Mouse (Mus musculus) stomach, postnatal 0 days (tissue): ENCODE results near the gene Epb41. TPM values are rescaled to one million over a fixed set of nuclear protein-coding genes. Genes with fewer than 3 reads are reported as not detected.

Experiments used
- ATAC-seq: fragments of 200-750 bp; cut with Nextera tagmentation; 2 replicates; pipeline ENCODE4 v1.8.0; 2017; ENCODE audit not compliant: low FRiP score, low TSS enrichment
- DNase-seq: peaks from one replicate; pipeline ENCODE4 v3.0.0-alpha.2; 2016; ENCODE audit warnings: low spot score
- H3K27ac ChIP-seq: fragments of 300-500 bp; sonication (generic); replicated peaks from 2 replicates; pipeline ENCODE4 v1.5.1; 2014; ENCODE audit warnings: mild to moderate bottlenecking, control low read depth
- H3K27me3 ChIP-seq: fragments of 300-500 bp; sonication (generic); 2 replicates; pipeline ENCODE4 v1.6.1; 2014; ENCODE audit warnings: low read length; ENCODE audit not compliant: control insufficient read depth, insufficient read depth
- H3K36me3 ChIP-seq: fragments of 300-500 bp; sonication (generic); 2 replicates; pipeline ENCODE4 v1.6.1; 2014; ENCODE audit warnings: low read length, mixed read lengths; ENCODE audit not compliant: control insufficient read depth, insufficient read depth
- H3K4me1 ChIP-seq: fragments of 300-500 bp; sonication (generic); replicated peaks from 2 replicates; pipeline ENCODE4 v1.6.1; 2014; ENCODE audit warnings: antibody characterized with exemption; ENCODE audit not compliant: control insufficient read depth, insufficient read depth
- H3K4me2 ChIP-seq: fragments of 300-500 bp; sonication (generic); replicated peaks from 2 replicates; pipeline ENCODE4 v1.6.1; 2014; ENCODE audit warnings: low read depth, mild to moderate bottlenecking, control low read depth, moderate library complexity
- H3K4me3 ChIP-seq: fragments of 300-500 bp; sonication (generic); 2 replicates; pipeline ENCODE4 v1.5.1; 2014; ENCODE audit warnings: low read depth, low read length, control low read depth
- H3K9ac ChIP-seq: fragments of 300-500 bp; sonication (generic); 2 replicates; pipeline ENCODE4 v1.6.1; 2014; ENCODE audit warnings: mild to moderate bottlenecking, low read length, control low read depth, mixed read lengths
- H3K9me3 ChIP-seq: fragments of 300-500 bp; sonication (generic); 2 replicates; pipeline ENCODE4 v1.6.1; 2016; ENCODE audit warnings: low read length; ENCODE audit not compliant: control insufficient read depth
- CTCF ChIP-seq: IDR thresholded peaks from 2 replicates; pipeline ENCODE4 v1.5.1; 2016; ENCODE audit warnings: antibody characterized with exemption, low read depth, mild to moderate bottlenecking, moderate library complexity
- EP300 ChIP-seq: optimal IDR thresholded peaks from 2 replicates; pipeline ENCODE3; 2016; ENCODE audit warnings: antibody characterized with exemption
- WGBS: fragments of 180-500 bp; shearing (Covaris S2); extraction: QIAGEN DNeasy Blood & Tissue Kit; methylation state at CpG from one replicate; pipeline ENCODE4 v1.1.7; 2014; 5-methylcytosine and 5-hydroxymethylcytosine counted together
- microRNA-seq: library from miRNA; unstranded; fragments of <30 nt; microRNA quantifications from one replicate; pipeline ENCODE4, GENCODE M21; 2016
- polyA plus RNA-seq: library from polyadenylated mRNA; unstranded; fragments of >200 nt; fragmentation: Nextera tagmentation; extraction: Ambion mirVana; gene quantifications from 2 replicates; pipeline ENCODE4 v1.2.1, GENCODE M21; 2015

Gene Epb41
- polyA plus RNA-seq, 1 experiment from 2014 or later: 24.3 TPM

DNA sequence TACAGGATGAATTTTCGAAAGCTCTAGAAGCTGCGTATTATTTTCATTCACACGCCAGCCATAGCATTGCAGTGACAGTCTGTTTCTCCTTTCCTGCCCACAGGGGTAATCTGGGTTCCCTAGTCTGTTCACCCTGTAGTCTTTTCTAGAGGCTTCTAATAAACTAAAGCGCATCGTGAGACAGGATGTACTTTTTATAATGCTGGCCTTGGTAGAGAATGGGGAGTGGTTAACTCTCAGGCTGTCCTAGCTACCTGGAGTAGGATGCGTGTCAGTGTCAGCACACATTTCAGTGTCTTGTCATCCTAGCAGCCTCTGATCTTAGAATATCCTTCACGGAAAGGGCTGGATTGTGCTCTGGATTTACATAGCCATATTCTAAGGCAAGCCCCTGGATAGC is 193.8 kb downstream of the Epb41 start:
- ATAC-seq: no peak
- Histone ChIP-seq H3K9me3 (no peaks in the 10 kb centered on the region), H3K36me3 (no peaks in the 10 kb centered on the region), H3K9ac (no peak overlapping the region), H3K27ac (no peak overlapping the region), H3K27me3 (no peaks in the 10 kb centered on the region), H3K4me2 (no peak overlapping the region), H3K4me3 (no peak overlapping the region), H3K4me1 (peaks cover 2% of the 10 kb centered on the region)
- 74% methylated on average over 7 of the region's 7 CpGs for WGBS
- no peak for DNase-seq
- TF ChIP-seq CTCF (no peak), EP300 (no peak)

DNA sequence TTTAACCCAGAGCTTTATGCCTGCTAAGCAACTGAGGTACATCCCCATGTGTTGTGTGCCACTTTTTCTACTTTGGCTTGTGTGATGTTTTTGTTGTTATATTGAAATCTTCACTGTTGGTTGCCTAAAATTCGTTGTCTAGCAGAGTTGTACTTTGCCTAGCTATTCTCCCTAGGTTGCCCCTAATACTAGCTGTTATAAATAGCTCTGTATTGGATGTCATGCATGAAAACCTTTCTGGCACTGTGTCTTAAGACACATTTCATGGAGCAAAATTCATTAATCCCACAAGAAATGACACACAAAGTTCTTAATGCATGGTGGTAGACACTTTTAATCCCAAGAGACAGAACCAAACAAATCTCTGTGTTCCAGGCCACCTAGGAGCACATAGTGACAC is 195.4 kb downstream of the Epb41 start:
- Histone ChIP-seq H3K36me3 (no peaks in the 10 kb centered on the region), H3K4me2 (no peak overlapping the region), H3K9ac (no peak overlapping the region), H3K4me1 (peaks cover 2% of the 10 kb centered on the region), H3K9me3 (no peaks in the 10 kb centered on the region), H3K27ac (no peak overlapping the region), H3K4me3 (no peak overlapping the region), H3K27me3 (no peaks in the 10 kb centered on the region)
- no peak for ATAC-seq
- DNase-seq: no peak
- TF ChIP-seq EP300: no peak
- no peak for TF ChIP-seq CTCF
- 69% methylated on average over 1 of the region's 1 CpGs for WGBS

GRCm38 (mm10) chr4:131876836-131877235 is 198.3 kb downstream of the Epb41 start:
- 50% methylated on average over 2 of the region's 2 CpGs for WGBS
- H3K4me2 ChIP-seq: no peak overlapping the region
- H3K9me3 ChIP-seq: no peaks in the 10 kb centered on the region
- no peak overlapping the region for H3K4me3 ChIP-seq
- H3K27ac ChIP-seq: no peak overlapping the region
- H3K9ac ChIP-seq: no peak overlapping the region
- H3K4me1 ChIP-seq: peaks cover 4% of the 10 kb centered on the region; the same call in 1 of the 2 replicates
- DNase-seq: no peak
- ATAC-seq: no peak
- H3K36me3 ChIP-seq: no peaks in the 10 kb centered on the region
- TF ChIP-seq EP300: no peak
- no peak for TF ChIP-seq CTCF
- no peaks in the 10 kb centered on the region for H3K27me3 ChIP-seq

GRCm38 (mm10) chr4:131875242-131875641 is 199.9 kb downstream of the Epb41 start:
- 30% methylated on average over 3 of the region's 3 CpGs for WGBS
- DNase-seq (no peak), ATAC-seq (no peak)
- Histone ChIP-seq H3K4me2 (peak overlapping the region; percentile 95), H3K36me3 (no peaks in the 10 kb centered on the region), H3K9me3 (no peaks in the 10 kb centered on the region), H3K27ac (no peak overlapping the region), H3K27me3 (no peaks in the 10 kb centered on the region), H3K4me1 (peaks cover 4% of the 10 kb centered on the region; the same call in 1 of the 2 replicates), H3K9ac (no peak overlapping the region; the same call in 1 of the 2 replicates), H3K4me3 (peak overlapping the region; percentile 100)
- TF ChIP-seq CTCF: no peak
- TF ChIP-seq EP300: no peak

DNA sequence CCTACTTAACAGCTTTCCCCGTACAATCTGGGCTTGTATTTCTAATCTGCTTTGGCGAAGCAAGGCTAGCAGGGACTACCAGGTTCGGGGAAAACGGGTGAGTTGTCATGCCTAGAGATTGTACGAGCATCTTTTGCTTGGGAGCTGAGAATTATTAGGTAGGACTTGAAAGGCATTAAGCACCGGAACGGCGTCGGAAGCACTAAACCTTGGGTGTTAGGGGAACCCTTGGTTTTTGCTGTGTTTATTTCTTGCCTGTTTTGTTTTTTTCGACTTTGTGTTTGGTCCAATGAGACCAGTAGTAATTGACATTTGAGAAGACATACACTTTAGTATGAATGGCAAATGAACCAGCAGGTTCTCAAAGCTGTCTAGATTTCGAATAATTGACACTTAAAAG is 200.6 kb downstream of the Epb41 start:
- Histone ChIP-seq H3K9me3 (no peaks in the 10 kb centered on the region), H3K27me3 (no peaks in the 10 kb centered on the region), H3K27ac (peak overlapping the region; percentile 100), H3K9ac (peak overlapping the region; percentile 100), H3K4me3 (peak overlapping the region; percentile 100), H3K4me2 (peak overlapping the region; percentile 95), H3K4me1 (peaks cover 4% of the 10 kb centered on the region; the same call in 1 of the 2 replicates), H3K36me3 (no peaks in the 10 kb centered on the region)
- DNase-seq (no peak), ATAC-seq (no peak)
- TF ChIP-seq CTCF (no peak), EP300 (no peak)
- WGBS: 3% methylated on average over 11 of the region's 11 CpGs

DNA sequence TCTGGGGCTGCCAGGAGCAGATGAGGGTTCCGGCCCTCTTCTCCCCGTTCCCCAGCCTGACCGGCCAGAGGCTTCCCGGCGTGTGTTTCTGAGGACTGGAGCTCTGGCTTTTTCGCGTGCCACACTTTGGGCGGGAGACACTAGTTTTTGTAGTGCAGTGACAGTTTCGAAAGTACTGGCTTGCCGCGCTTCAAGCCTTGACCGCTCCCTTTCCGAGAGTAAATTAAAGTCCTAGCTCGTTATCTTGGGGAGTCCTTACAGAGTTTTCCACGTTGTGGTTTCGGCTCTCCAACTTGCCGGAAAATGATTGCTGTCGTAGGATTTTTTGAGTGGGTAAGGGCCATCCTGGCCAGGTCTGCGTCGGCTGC is 201.0 kb downstream of the Epb41 start:
- H3K36me3 ChIP-seq: no peaks in the 10 kb centered on the region
- peak overlapping the region; percentile 100 for H3K9ac ChIP-seq
- ATAC-seq (peak; percentile 5; the same call in 1 of the 2 replicates), DNase-seq (no peak)
- H3K4me3 ChIP-seq: peak overlapping the region; percentile 100
- TF ChIP-seq CTCF (no peak), EP300 (no peak)
- H3K4me2 ChIP-seq: peak overlapping the region; percentile 95
- peak overlapping the region; percentile 100 for H3K27ac ChIP-seq
- WGBS: under 1% methylated on average over 20 of the region's 20 CpGs
- no peaks in the 10 kb centered on the region for H3K27me3 ChIP-seq
- no peaks in the 10 kb centered on the region for H3K9me3 ChIP-seq
- peaks cover 4% of the 10 kb centered on the region; the same call in 1 of the 2 replicates for H3K4me1 ChIP-seq

Small RNA genes lying within 50 kb of the gene (microRNA-seq; reads per million reads assigned to microRNA genes)
- not detected for gene Gm27445

Other genes starting within 250 kb of the Epb41 start
- gene Ptpru, start 237.0 kb downstream of the Epb41 start, polyA plus RNA-seq: 3.1 and 3.9 TPM in 2 replicates
- gene Mecr, start 231.9 kb downstream of the Epb41 start, polyA plus RNA-seq: 47.2 and 48.6 TPM in 2 replicates
- gene Srsf4, start 201.7 kb downstream of the Epb41 start, polyA plus RNA-seq: 36.5 and 38.3 TPM in 2 replicates
- gene Tmem200b, start 153.6 kb downstream of the Epb41 start, polyA plus RNA-seq: 1.8 and 3.2 TPM in 2 replicates
- 0.12 TPM in 1 of 2 replicates, not detected in the other for gene Gm10300, start 624 bp downstream of the Epb41 start, polyA plus RNA-seq
- 0.04 and 0.11 TPM in 2 replicates for gene Oprd1, start 69.2 kb upstream of the Epb41 start, polyA plus RNA-seq
- 52.6 and 53.8 TPM in 2 replicates for gene Ythdf2, start 137.0 kb upstream of the Epb41 start, polyA plus RNA-seq
- gene Gmeb1, start 186.3 kb upstream of the Epb41 start, polyA plus RNA-seq: 11.2 and 11.4 TPM in 2 replicates
- gene Taf12, start 199.1 kb upstream of the Epb41 start, polyA plus RNA-seq: 23.9 and 24.0 TPM in 2 replicates
- 2.3 and 2.6 TPM in 2 replicates for gene Rab42, start 228.1 kb upstream of the Epb41 start, polyA plus RNA-seq